Mouse (Mus musculus): ENCODE data around the gene Lamc3.

- TF ChIP-seq CTCF (IDR thresholded peaks at IDR 0.05; ENCODE audit: low read depth) (no peak), EP300 (IDR thresholded peaks at IDR 0.05; ENCODE audit: low read depth) (no peak)
These were observed 37.0 kb upstream of the Lamc3 start for GRCm38 (mm10) chr2:31850141-31850540.
